Mouse (Mus musculus) CH12.LX (cell line): Measurements from ENCODE around the gene Gatm. TPM values are rescaled to one million over a fixed set of nuclear protein-coding genes. Genes with fewer than 3 reads are reported as not detected.

Experiments used
- DNase-seq: peaks from one replicate; pipeline ENCODE4 v3.0.0-alpha.2; 2013; ENCODE audit errors: extremely low read depth
- H3K27ac ChIP-seq: 2 replicates; pipeline ENCODE4 v1.5.1; 2012; ENCODE audit warnings: low read depth, mild to moderate bottlenecking, control low read depth, moderate library complexity; ENCODE audit not compliant: insufficient read depth
- H3K27me3 ChIP-seq: replicated peaks from 2 replicates; pipeline ENCODE3; 2012; ENCODE audit warnings: inconsistent platforms
- H3K36me3 ChIP-seq, 2 experiments: replicated peaks in 1 of 2; 2 replicates each; pipeline versions ENCODE3 to v1.6.1; 2012; ENCODE audit warnings: inconsistent platforms in 1 of 2, low read length in 1 of 2, mild to moderate bottlenecking in 1 of 2, mixed read lengths in 1 of 2, moderate library complexity in 1 of 2; ENCODE audit not compliant: control insufficient read depth in 1 of 2, insufficient read depth in 1 of 2
- H3K4me1 ChIP-seq, 2 experiments: 2 replicates each; pipeline ENCODE4 v1.6.1; 2012; ENCODE audit warnings: inconsistent platforms in 1 of 2, moderate library complexity in 1 of 2; ENCODE audit not compliant: insufficient read depth in 2 of 2, control insufficient read depth in 1 of 2
- H3K4me2 ChIP-seq: 2 replicates; pipeline ENCODE4 v1.6.1; 2012; ENCODE audit warnings: low read depth, mild to moderate bottlenecking, control low read depth; ENCODE audit not compliant: poor library complexity, insufficient read depth, severe bottlenecking
- H3K4me3 ChIP-seq, 3 experiments: fragments of 150-350 bp in 1 of 3; sonication (generic) in 1 of 3; replicated peaks in 1 of 3; 2 replicates each; pipeline versions ENCODE3 to v1.5.1; 2011 to 2012; ENCODE audit warnings: low read depth in 2 of 3, low read length in 2 of 3, mild to moderate bottlenecking in 2 of 3, moderate library complexity in 2 of 3, control low read depth in 1 of 3, improper control_type of control experiment in 1 of 3, inconsistent platforms in 1 of 3, mixed read lengths in 1 of 3; ENCODE audit not compliant: poor library complexity in 1 of 3
- H3K79me2 ChIP-seq: replicated peaks from 2 replicates; pipeline ENCODE4 v1.6.1; 2012; ENCODE audit warnings: mild to moderate bottlenecking, moderate library complexity; ENCODE audit not compliant: control insufficient read depth, poor library complexity, insufficient read depth, severe bottlenecking; ENCODE audit errors: extremely low read depth
- H3K9ac ChIP-seq: 2 replicates; pipeline ENCODE4 v1.6.1; 2012; ENCODE audit warnings: low read depth, mild to moderate bottlenecking, control low read depth, moderate library complexity; ENCODE audit not compliant: insufficient read depth
- H3K9me3 ChIP-seq: replicated peaks from 2 replicates; pipeline ENCODE3; 2012; ENCODE audit warnings: low read length, inconsistent platforms, mixed read lengths
- BHLHE40 ChIP-seq: IDR thresholded peaks from 2 replicates; pipeline ENCODE4 v1.6.1; 2011; ENCODE audit warnings: mild to moderate bottlenecking, low read depth, low read length, improper control_type of control experiment
- CHD1 ChIP-seq: IDR thresholded peaks from 2 replicates; pipeline ENCODE4 v1.6.1; 2012; ENCODE audit warnings: low read depth, low read length, improper control_type of control experiment, inconsistent platforms
- CHD2 ChIP-seq: IDR thresholded peaks from 2 replicates; pipeline ENCODE4 v1.6.1; 2011; ENCODE audit warnings: low read length, improper control_type of control experiment
- CTCF ChIP-seq, 2 experiments: IDR thresholded peaks in 1 of 2; conservative IDR thresholded peaks in 1 of 2; 2 replicates each; pipeline ENCODE4 v1.5.1; 2011 to 2012; ENCODE audit warnings: low read depth in 2 of 2, low read length in 2 of 2, improper control_type of control experiment in 1 of 2, inconsistent platforms in 1 of 2, mild to moderate bottlenecking in 1 of 2, moderate library complexity in 1 of 2
- ELF1 ChIP-seq: IDR thresholded peaks from 2 replicates; pipeline ENCODE4 v1.6.1; 2014; ENCODE audit warnings: low read depth, mild to moderate bottlenecking, inconsistent platforms, low read length, improper control_type of control experiment
- EP300 ChIP-seq: IDR thresholded peaks from 2 replicates; pipeline ENCODE4 v1.6.1; 2011; ENCODE audit warnings: low read length, improper control_type of control experiment
- ETS1 ChIP-seq: conservative IDR thresholded peaks from 2 replicates; pipeline ENCODE4 v1.6.1; 2012; ENCODE audit warnings: low read depth, mild to moderate bottlenecking, inconsistent platforms, low read length, improper control_type of control experiment, moderate library complexity
- HCFC1 ChIP-seq: IDR thresholded peaks from 2 replicates; pipeline ENCODE4 v1.6.1; 2012; ENCODE audit warnings: low read depth, mild to moderate bottlenecking, inconsistent platforms, low read length, improper control_type of control experiment
- IRF4 ChIP-seq: IDR thresholded peaks from 2 replicates; pipeline ENCODE4 v1.6.1; 2014; ENCODE audit warnings: low read depth, mild to moderate bottlenecking, inconsistent platforms, low read length, improper control_type of control experiment
- JUND ChIP-seq: conservative IDR thresholded peaks from 2 replicates; pipeline ENCODE4 v1.6.1; 2011; ENCODE audit warnings: low read depth, low read length, improper control_type of control experiment
- KAT2A ChIP-seq: IDR thresholded peaks from 2 replicates; pipeline ENCODE4 v1.6.1; 2012; ENCODE audit warnings: low read length, improper control_type of control experiment, inconsistent platforms; ENCODE audit not compliant: insufficient replicate concordance
- MAFK ChIP-seq: IDR thresholded peaks from 2 replicates; pipeline ENCODE4 v1.6.1; 2011; ENCODE audit warnings: low read length, improper control_type of control experiment; ENCODE audit not compliant: insufficient replicate concordance
- MAX ChIP-seq: IDR thresholded peaks from 2 replicates; pipeline ENCODE4 v1.6.1; 2011; ENCODE audit warnings: low read length, improper control_type of control experiment
- MAZ ChIP-seq: IDR thresholded peaks from 2 replicates; pipeline ENCODE4 v1.6.1; 2012; ENCODE audit warnings: low read depth, mild to moderate bottlenecking, inconsistent platforms, low read length, improper control_type of control experiment, moderate library complexity
- MEF2A ChIP-seq: IDR thresholded peaks from 2 replicates; pipeline ENCODE4 v1.6.1; 2014; ENCODE audit warnings: low read depth, mild to moderate bottlenecking, inconsistent platforms, low read length, improper control_type of control experiment, borderline replicate concordance
- MXI1 ChIP-seq: IDR thresholded peaks from 2 replicates; pipeline ENCODE4 v1.6.1; 2011; ENCODE audit warnings: mild to moderate bottlenecking, low read depth, low read length, improper control_type of control experiment
- MYC ChIP-seq: IDR thresholded peaks from 2 replicates; pipeline ENCODE4 v1.6.1; 2011; ENCODE audit warnings: low read depth, mild to moderate bottlenecking, improper control_type of control experiment, low read length
- NELFE ChIP-seq: IDR thresholded peaks from 2 replicates; pipeline ENCODE4 v1.6.1; 2011; ENCODE audit warnings: low read depth, low read length, improper control_type of control experiment
- POLR2A ChIP-seq: IDR thresholded peaks from 2 replicates; pipeline ENCODE4 v1.6.1; 2011; ENCODE audit warnings: low read depth, mild to moderate bottlenecking, improper control_type of control experiment, low read length
- RAD21 ChIP-seq: IDR thresholded peaks from 2 replicates; pipeline ENCODE4 v1.6.1; 2011; ENCODE audit warnings: low read depth, mild to moderate bottlenecking, low read length, improper control_type of control experiment, moderate library complexity
- RCOR1 ChIP-seq: conservative IDR thresholded peaks from 2 replicates; pipeline ENCODE4 v1.6.1; 2012; ENCODE audit warnings: low read depth, mild to moderate bottlenecking, inconsistent platforms, low read length, improper control_type of control experiment
- SIN3A ChIP-seq: IDR thresholded peaks from 2 replicates; pipeline ENCODE4 v1.6.1; 2012; ENCODE audit warnings: low read length, improper control_type of control experiment, inconsistent platforms
- SMC3 ChIP-seq: IDR thresholded peaks from 2 replicates; pipeline ENCODE4 v1.6.1; 2011; ENCODE audit warnings: low read depth, low read length, improper control_type of control experiment
- TBP ChIP-seq: conservative IDR thresholded peaks from 2 replicates; pipeline ENCODE4 v1.6.1; 2011; ENCODE audit warnings: low read depth, low read length, improper control_type of control experiment
- TCF12 ChIP-seq: IDR thresholded peaks from 2 replicates; pipeline ENCODE4 v1.6.1; 2014; ENCODE audit warnings: low read depth, mild to moderate bottlenecking, inconsistent platforms, low read length, improper control_type of control experiment
- UBTF ChIP-seq: IDR thresholded peaks from 2 replicates; pipeline ENCODE4 v1.6.1; 2012; ENCODE audit warnings: low read depth, mild to moderate bottlenecking, inconsistent platforms, low read length, improper control_type of control experiment, moderate library complexity
- USF1 ChIP-seq: IDR thresholded peaks from 2 replicates; pipeline ENCODE4 v1.6.1; 2014; ENCODE audit warnings: low read depth, mild to moderate bottlenecking, inconsistent platforms, low read length, improper control_type of control experiment
- ZC3H11A ChIP-seq: IDR thresholded peaks from 2 replicates; pipeline ENCODE4 v1.6.1; 2012; ENCODE audit warnings: low read depth, mild to moderate bottlenecking, inconsistent platforms, low read length, improper control_type of control experiment
- ZKSCAN1 ChIP-seq: IDR thresholded peaks from 2 replicates; pipeline ENCODE4 v1.6.1; 2012; ENCODE audit warnings: low read depth, inconsistent platforms, low read length, improper control_type of control experiment, borderline replicate concordance
- ZMIZ1 ChIP-seq: IDR thresholded peaks from 2 replicates; pipeline ENCODE4 v1.6.1; 2012; ENCODE audit warnings: low read depth, mild to moderate bottlenecking, inconsistent platforms, low read length, improper control_type of control experiment
- dilution Hi-C: fragments of 300-500 bp; cut with MboI; formaldehyde crosslinking; loops from 2 replicates; pipeline ENCODE4 v1.14.3; 2020; ENCODE audit warnings: low sequenced_read_pairs; ENCODE audit not compliant: extremely low pct_unique_long_range_greater_than_20kb, extremely low pct_ligation_motif_present
- in situ Hi-C: fragments of 300-500 bp; cut with MboI; formaldehyde crosslinking; loops from 3 replicates; pipeline ENCODE4 v1.14.3; 2019; ENCODE audit warnings: low sequenced_read_pairs, low pct_ligation_motif_present, low pct_unique_long_range_greater_than_20kb, mixed read lengths
- polyA plus RNA-seq: library from polyadenylated mRNA; unstranded; fragments of >175 nt; gene quantifications from 2 replicates; pipeline ENCODE4 v1.2.1, GENCODE M21; 2012; ENCODE audit warnings: low read depth; ENCODE audit not compliant: insufficient read length
- total RNA-seq, 2 experiments: library from RNA; depleted of rRNA; stranded (reverse); fragments of 300-350 nt in 1 of 2; fragments of >200 nt in 1 of 2; gene quantifications; 2 replicates each; pipeline ENCODE4 v1.2.3; 2012 to 2014

The Gatm gene
- total and polyA plus RNA-seq, 3 experiments = 13.0 to 46.0 (median 23.3) TPM

DNA sequence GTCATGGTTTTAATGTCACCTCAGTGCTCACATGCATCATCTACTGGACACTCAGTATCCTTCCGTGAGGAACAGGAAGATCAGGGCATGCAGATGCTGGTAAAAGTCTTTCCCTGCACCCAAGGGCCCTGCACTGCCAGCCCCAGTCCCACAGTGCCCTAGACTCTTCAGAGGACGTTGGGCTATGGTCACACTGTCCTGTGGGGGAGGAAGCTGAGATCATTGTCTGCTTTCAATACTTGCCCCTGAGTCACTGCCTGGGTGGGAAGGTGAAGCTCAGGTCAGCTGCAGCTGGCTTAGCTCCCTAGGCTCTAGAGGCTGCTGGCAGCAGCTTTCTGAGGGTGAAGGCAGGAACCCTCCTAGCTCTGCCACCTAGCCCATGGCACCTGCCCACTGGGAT lies 44.9 kb upstream of the Gatm start:
- in situ Hi-C loops = no loop called here
- no peak for TF ChIP-seq CHD2
- 0 out of 2 replicates have a peak, but pooled peaks have one; percentile 9 for TF ChIP-seq BHLHE40
- no peaks in the 10 kb centered on the region for H3K9me3 ChIP-seq

DNA sequence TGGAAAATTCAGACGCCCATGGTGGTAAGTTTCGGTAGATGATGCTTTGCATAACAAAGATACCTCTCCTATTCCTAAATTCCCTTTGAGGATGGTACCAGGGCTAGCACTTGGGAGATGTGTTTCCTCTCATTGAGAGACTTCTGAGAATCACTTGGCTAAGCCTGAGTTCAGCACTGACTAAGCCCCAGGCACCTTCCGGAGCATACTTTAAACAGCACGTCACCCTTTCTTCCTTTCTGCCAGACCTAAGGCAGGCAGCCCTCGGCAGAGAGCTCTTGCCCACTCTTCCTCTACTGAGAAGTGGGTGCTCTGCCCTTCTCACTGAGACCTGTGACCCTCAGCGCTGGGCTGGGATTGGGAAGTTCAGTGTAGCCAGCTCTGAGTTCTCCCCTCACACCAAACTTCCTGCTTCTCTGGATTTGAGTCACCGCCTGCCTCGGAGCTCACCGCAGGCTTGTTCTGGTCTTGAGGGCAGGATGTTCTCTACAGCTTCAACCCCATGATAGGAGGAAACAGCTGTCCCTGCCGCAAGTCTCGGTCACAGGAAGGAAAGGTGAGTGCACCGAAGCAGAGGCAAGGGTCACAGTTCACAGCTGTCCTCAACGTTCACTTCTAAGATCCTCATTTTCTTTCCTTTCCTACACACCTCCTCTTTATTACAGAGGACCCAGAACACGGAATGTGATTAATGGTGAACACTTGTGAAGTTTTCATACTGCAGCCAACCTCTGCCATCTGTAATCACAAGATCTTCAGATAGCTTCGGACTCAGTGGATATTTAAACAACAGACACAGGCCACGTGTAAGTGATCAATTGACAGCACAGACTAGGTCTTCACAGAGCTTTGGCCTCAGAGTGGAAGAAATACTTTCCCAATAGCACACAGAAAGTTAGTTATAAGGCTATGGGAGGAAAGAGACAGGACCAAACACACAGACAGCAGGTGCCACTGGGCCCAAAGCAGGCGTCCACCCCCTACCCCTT lies 41.3 kb upstream of the Gatm start:
- Histone ChIP-seq H3K4me3 (peak overlapping the region in 2 of 3 experiments; percentile 20 to 25), H3K4me1 (peaks cover 22 to 47% of the 10 kb centered on the region in 2 experiments), H3K9ac (peak overlapping the region; percentile 37), H3K4me2 (peak overlapping the region; percentile 21), H3K27ac (peak overlapping the region; percentile 83), H3K9me3 (no peaks in the 10 kb centered on the region), H3K36me3 (no peaks in the 10 kb centered on the region), H3K79me2 (no peaks in the 10 kb centered on the region), H3K27me3 (no peaks in the 10 kb centered on the region)
- DNase-seq = peak; percentile 90
- in situ Hi-C loops (no loop called here), dilution Hi-C loops (no loop called here)
- peak; percentile 97 for TF ChIP-seq BHLHE40
- peak; percentile 91 for TF ChIP-seq RCOR1
- TF ChIP-seq JUND = peak; percentile 94
- TF ChIP-seq KAT2A = 0 out of 2 replicates have a peak, but pooled peaks have one; percentile 19
- TF ChIP-seq MAFK = peak; percentile 55
- TF ChIP-seq NELFE = peak; percentile 23; the same call in 1 of the 2 replicates
- TF ChIP-seq EP300 = peak; percentile 95
- TF ChIP-seq SIN3A = peak; percentile 95
- TF ChIP-seq POLR2A = peak; percentile 50
- TF ChIP-seq ETS1 = peak; percentile 99
- TF ChIP-seq ZKSCAN1 = no peak
- peak; percentile 71 for TF ChIP-seq ELF1
- no peak for TF ChIP-seq CTCF (conservative IDR thresholded peaks at IDR 0.05 in 1 of 2, IDR thresholded peaks at IDR 0.05 in 1 of 2; ENCODE audit: low read depth in 2 of 2, low read length in 2 of 2)
- TF ChIP-seq SMC3 = no peak
- TF ChIP-seq TBP = 0 out of 2 replicates have a peak, but pooled peaks have one; percentile 44
- peak; percentile 69 for TF ChIP-seq CHD2
- peak; percentile 62; the same call in 1 of the 2 replicates for TF ChIP-seq MYC
- TF ChIP-seq HCFC1 = peak; percentile 44; the same call in 1 of the 2 replicates
- TF ChIP-seq TCF12 = peak; percentile 94
- TF ChIP-seq USF1 = no peak
- TF ChIP-seq UBTF = peak; percentile 40; the same call in 1 of the 2 replicates
- TF ChIP-seq MXI1 = peak; percentile 73
- TF ChIP-seq RAD21 = no peak; the same call in 1 of the 2 replicates
- TF ChIP-seq MAZ = no peak
- peak; percentile 68; the same call in 1 of the 2 replicates for TF ChIP-seq CHD1
- no peak for TF ChIP-seq ZC3H11A
- 0 out of 2 replicates have a peak, but pooled peaks have one; percentile 29 for TF ChIP-seq ZMIZ1
- peak; percentile 100 for TF ChIP-seq IRF4
- TF ChIP-seq MEF2A = peak; percentile 91
- TF ChIP-seq MAX = peak; percentile 86

More for the DNA sequence above, 44.9 kb upstream of the Gatm start:
- H3K27ac ChIP-seq = no peak overlapping the region
- peaks cover 22 to 48% of the 10 kb centered on the region in 2 experiments for H3K4me1 ChIP-seq
- no peaks in the 10 kb centered on the region for H3K36me3 ChIP-seq
- H3K4me2 ChIP-seq = no peak overlapping the region
- dilution Hi-C loops = no loop called here
- H3K79me2 ChIP-seq = no peaks in the 10 kb centered on the region
- H3K27me3 ChIP-seq = no peaks in the 10 kb centered on the region
- no peak overlapping the region for H3K4me3 ChIP-seq
- no peak for DNase-seq
- H3K9ac ChIP-seq = no peak overlapping the region
